Mouse (Mus musculus): ENCODE data around the gene Ndufa7.
"Not testable (repeated sequence)": the region's sequence is repeated elsewhere in the genome, so short reads cannot be mapped to it uniquely, and the experiment has no call there.

Gene Ndufa7

GRCm38 (mm10) chr17:33811142-33811516, 13.2 kb upstream of the Ndufa7 start:
- DNase-seq (ENCODE audit: low read depth, low spot score) = no peak

GRCm38 (mm10) chr17:33812475-33812874, 11.9 kb upstream of the Ndufa7 start:
- no peak for DNase-seq (ENCODE audit: low read depth, low spot score)

GRCm38 (mm10) chr17:33812990-33813389, 11.4 kb upstream of the Ndufa7 start:
- DNase-seq (ENCODE audit: low read depth, low spot score) = no peak

GRCm38 (mm10) chr17:33815399-33815798, 9.0 kb upstream of the Ndufa7 start:
- no peak for DNase-seq (ENCODE audit: low read depth, low spot score)

- no peak for DNase-seq (ENCODE audit: low read depth, low spot score)
Measured at GRCm38 (mm10) chr17:33816612-33817011, 7.8 kb upstream of the Ndufa7 start.

- peak; percentile 97 for DNase-seq (ENCODE audit: low read depth, low spot score)
Measured at GRCm38 (mm10) chr17:33817184-33817968, 7.0 kb upstream of the Ndufa7 start.

- DNase-seq (ENCODE audit: low read depth, low spot score) = no peak
Measured at GRCm38 (mm10) chr17:33817969-33818643, 6.3 kb upstream of the Ndufa7 start.

- DNase-seq (ENCODE audit: low read depth, low spot score) = no peak
Measured at GRCm38 (mm10) chr17:33822436-33822959, 1.9 kb upstream of the Ndufa7 start.

GRCm38 (mm10) chr17:33823171-33823570, 1.2 kb upstream of the Ndufa7 start:
- not testable (repeated sequence) for DNase-seq (ENCODE audit: low read depth, low spot score)

GRCm38 (mm10) chr17:33824997-33825330, 592 bp downstream of the Ndufa7 start:
- DNase-seq (ENCODE audit: low read depth, low spot score) = not testable (repeated sequence)

- DNase-seq (ENCODE audit: low read depth, low spot score) = no peak
Measured at GRCm38 (mm10) chr17:33825462-33825861, 1.1 kb downstream of the Ndufa7 start.

- DNase-seq (ENCODE audit: low read depth, low spot score) = peak; percentile 83
Measured at GRCm38 (mm10) chr17:33826850-33827249, 2.5 kb downstream of the Ndufa7 start.

- no peak for DNase-seq (ENCODE audit: low read depth, low spot score)
Measured at GRCm38 (mm10) chr17:33828892-33829291, 4.5 kb downstream of the Ndufa7 start.

- no peak for DNase-seq (ENCODE audit: low read depth, low spot score)
Measured at GRCm38 (mm10) chr17:33829561-33829960, 5.2 kb downstream of the Ndufa7 start.

- peak; percentile 92 for DNase-seq (ENCODE audit: low read depth, low spot score)
Measured at GRCm38 (mm10) chr17:33842966-33843795, 18.8 kb downstream of the Ndufa7 start, which contains the start of gene Cd320. Cd320 (plus strand) TSS chr17:33843091.

GRCm38 (mm10) chr17:33844196-33844595, 19.8 kb downstream of the Ndufa7 start:
- no peak for DNase-seq (ENCODE audit: low read depth, low spot score)

- no peak for DNase-seq (ENCODE audit: low read depth, low spot score)
Measured at GRCm38 (mm10) chr17:33848139-33848538, 23.8 kb downstream of the Ndufa7 start.

- DNase-seq (ENCODE audit: low read depth, low spot score) = no peak
Measured at GRCm38 (mm10) chr17:33851331-33851730, 27.0 kb downstream of the Ndufa7 start.

- no peak for DNase-seq (ENCODE audit: low read depth, low spot score)
Measured at GRCm38 (mm10) chr17:33857816-33858215, 33.4 kb downstream of the Ndufa7 start.

- peak; percentile 30 for DNase-seq (ENCODE audit: low read depth, low spot score)
Measured at GRCm38 (mm10) chr17:33865330-33866030, 41.1 kb downstream of the Ndufa7 start.

GRCm38 (mm10) chr17:33873537-33873936, 49.2 kb downstream of the Ndufa7 start, which contains the start of gene Gm7029:
Gm7029 (plus strand) TSS chr17:33873837.
- DNase-seq (ENCODE audit: low read depth, low spot score) = not testable (repeated sequence)

Measured in forelimb bud, embryonic 11.5 days (tissue).